In genomic region chr13:69991892-69992261, GRCm38 (mm10) we compare ENCODE assay signal across 9 mouse cellular contexts.
DNase-seq lines count a peak whose midpoint lies in the region; ATAC-seq lines count a peak whose summit lies in the region.
"Had no signal": no experiment of that assay in that cellular context is flagged by ENCODE, and none has a peak within 500 bp of the region (broad histone marks: within the 10 kb centered on the region; RNA-seq: fewer than 3 reads in every experiment).

No protein-coding gene starts in this region.

- peak; percentile 52; the same call in 1 of the 2 replicates for ATAC-seq in embryonic facial prominence, embryonic 12.5 days (ENCODE audit: insufficient number of reproducible peaks, insufficient read depth, low FRiP score, low TSS enrichment)
- ATAC-seq in hindbrain, embryonic 16.5 days, result no peak
- ATAC-seq in midbrain, embryonic 16.5 days, result peak; percentile 39
- ATAC-seq: inflammation-experienced regulatory T-cells, adult 6 months had no signal

- WGBS in embryonic facial prominence, embryonic 12.5 days, result 60% methylated on average over 14 of the region's 14 CpGs
- WGBS in embryonic facial prominence, embryonic 10.5 days, result 61% methylated on average over 14 of the region's 14 CpGs
- 31% methylated on average over 14 of the region's 14 CpGs for WGBS in hindbrain, embryonic 16.5 days
- WGBS in midbrain, embryonic 16.5 days, result 32% methylated on average over 14 of the region's 14 CpGs

- no peak overlapping the region for H3K27ac ChIP-seq in embryonic facial prominence, embryonic 12.5 days
- H3K27ac ChIP-seq in embryonic facial prominence, embryonic 10.5 days (replicated peaks), result no peak overlapping the region
- H3K27ac ChIP-seq in hindbrain, embryonic 16.5 days (ENCODE audit: low read depth, low read length), result no peak overlapping the region
- H3K27ac ChIP-seq in midbrain, embryonic 16.5 days (ENCODE audit: low read length), result 0 out of 2 replicates have a peak overlapping the region, but pooled peaks have one; percentile 39

- no peak overlapping the region for H3K4me2 ChIP-seq in embryonic facial prominence, embryonic 12.5 days (replicated peaks)
- H3K4me2 ChIP-seq in hindbrain, embryonic 16.5 days (ENCODE audit: low read length), result peak overlapping the region; percentile 38
- H3K4me2 ChIP-seq in midbrain, embryonic 16.5 days (ENCODE audit: low read length), result peak overlapping the region; percentile 29

- H3K4me1 ChIP-seq in embryonic facial prominence, embryonic 12.5 days, result no peaks in the 10 kb centered on the region
- peaks cover 6% of the 10 kb centered on the region for H3K4me1 ChIP-seq in embryonic facial prominence, embryonic 10.5 days
- H3K4me1 ChIP-seq in hindbrain, embryonic 16.5 days (ENCODE audit: control insufficient read depth, insufficient read depth, low read depth, low read length), result peaks cover 14% of the 10 kb centered on the region
- peaks cover 18% of the 10 kb centered on the region for H3K4me1 ChIP-seq in midbrain, embryonic 16.5 days (ENCODE audit: control insufficient read depth, insufficient read depth, low read length)

- H3K36me3 ChIP-seq in embryonic facial prominence, embryonic 12.5 days, result no peaks in the 10 kb centered on the region
- no peaks in the 10 kb centered on the region for H3K36me3 ChIP-seq in embryonic facial prominence, embryonic 10.5 days (replicated peaks)
- H3K36me3 ChIP-seq in hindbrain, embryonic 16.5 days (ENCODE audit: control insufficient read depth, insufficient read depth, low read length), result no peaks in the 10 kb centered on the region
- no peaks in the 10 kb centered on the region for H3K36me3 ChIP-seq in midbrain, embryonic 16.5 days (ENCODE audit: control insufficient read depth, insufficient read depth, low read length)

- H3K9ac ChIP-seq in embryonic facial prominence, embryonic 12.5 days, result no peak overlapping the region
- peak overlapping the region; percentile 13; the same call in 1 of the 2 replicates for H3K9ac ChIP-seq in hindbrain, embryonic 16.5 days (ENCODE audit: low read depth, low read length)
- peak overlapping the region; percentile 12; the same call in 1 of the 2 replicates for H3K9ac ChIP-seq in midbrain, embryonic 16.5 days (ENCODE audit: low read depth, low read length)

- H3K27me3 ChIP-seq in embryonic facial prominence, embryonic 12.5 days, result 0 out of 2 replicates have a peak, but pooled peaks cover 4% of the 10 kb centered on the region
- no peaks in the 10 kb centered on the region for H3K27me3 ChIP-seq in embryonic facial prominence, embryonic 10.5 days (replicated peaks; ENCODE audit: low read depth, poor library complexity, severe bottlenecking)
- no peaks in the 10 kb centered on the region for H3K27me3 ChIP-seq in hindbrain, embryonic 16.5 days (replicated peaks; ENCODE audit: control insufficient read depth, insufficient read depth, low read length)
- H3K27me3 ChIP-seq in midbrain, embryonic 16.5 days (ENCODE audit: control insufficient read depth, insufficient read depth, low read depth, low read length), result no peaks in the 10 kb centered on the region

- DNase-seq in embryonic facial prominence, embryonic 10.5 days (ENCODE audit: low spot score), result no peak
- DNase-seq in brain, adult 2 months (ENCODE audit: low read depth, low spot score), result peak; percentile 37
- no peak for DNase-seq in cerebellum, adult 9-10 months
- no peak for DNase-seq in natural killer cell, adult 2 months (ENCODE audit: low spot score in 2 of 2)
- DNase-seq in testis, postnatal 14 days (ENCODE audit: low spot score), result no peak

- no peak overlapping the region for H3K4me3 ChIP-seq in embryonic facial prominence, embryonic 12.5 days
- no peak overlapping the region for H3K4me3 ChIP-seq in embryonic facial prominence, embryonic 10.5 days
- H3K4me3 ChIP-seq in hindbrain, embryonic 16.5 days (ENCODE audit: low read length), result no peak overlapping the region
- no peak overlapping the region for H3K4me3 ChIP-seq in midbrain, embryonic 16.5 days (ENCODE audit: low read depth, low read length)

- no peaks in the 10 kb centered on the region for H3K9me3 ChIP-seq in embryonic facial prominence, embryonic 12.5 days
- H3K9me3 ChIP-seq in embryonic facial prominence, embryonic 10.5 days, result no peaks in the 10 kb centered on the region
- H3K9me3 ChIP-seq in hindbrain, embryonic 16.5 days (ENCODE audit: control insufficient read depth, low read length), result no peaks in the 10 kb centered on the region; the same call in 1 of the 2 replicates
- no peaks in the 10 kb centered on the region; the same call in 1 of the 2 replicates for H3K9me3 ChIP-seq in midbrain, embryonic 16.5 days (replicated peaks; ENCODE audit: control insufficient read depth, low read length, poor library complexity, severe bottlenecking)
